Mouse (Mus musculus) urinary bladder, adult 2 months (tissue): ENCODE data around the gene Pth2. TPM values are rescaled to one million over a fixed set of nuclear protein-coding genes. Genes with fewer than 3 reads are reported as not detected.
A peak's percentile ranks its signal among the peaks of the same experiment; 100 is the strongest.

Source experiments
- DNase-seq: peaks from one replicate; pipeline ENCODE4 v3.0.0; 2022; ENCODE audit warnings: low spot score
- polyA plus RNA-seq: library from polyadenylated mRNA; depleted of rRNA; stranded (reverse); fragments of >200 nt; gene quantifications from 2 replicates; pipeline ENCODE4 v1.2.3, GENCODE M21; 2012

Pth2 gene
- polyA plus RNA-seq, 1 experiment: not detected

GRCm38 (mm10) chr7:45153586-45153985, 27.2 kb upstream of the Pth2 start:
- no peak for DNase-seq

GRCm38 (mm10) chr7:45154096-45154992, 26.5 kb upstream of the Pth2 start, which contains the start of the genes Pih1d1 and Aldh16a1:
Pih1d1 (plus strand) TSS chr7:45154303.
Aldh16a1 (minus strand) TSS chr7:45154584.
- DNase-seq: peak; percentile 99

- DNase-seq: no peak
Observed at GRCm38 (mm10) chr7:45154993-45155514, 25.7 kb upstream of the Pth2 start.

GRCm38 (mm10) chr7:45155590-45155989, 25.2 kb upstream of the Pth2 start:
- no peak for DNase-seq

- DNase-seq: no peak
Observed at GRCm38 (mm10) chr7:45156206-45156605, 24.6 kb upstream of the Pth2 start.

GRCm38 (mm10) chr7:45157459-45157858, 23.3 kb upstream of the Pth2 start:
- DNase-seq: no peak

DNA sequence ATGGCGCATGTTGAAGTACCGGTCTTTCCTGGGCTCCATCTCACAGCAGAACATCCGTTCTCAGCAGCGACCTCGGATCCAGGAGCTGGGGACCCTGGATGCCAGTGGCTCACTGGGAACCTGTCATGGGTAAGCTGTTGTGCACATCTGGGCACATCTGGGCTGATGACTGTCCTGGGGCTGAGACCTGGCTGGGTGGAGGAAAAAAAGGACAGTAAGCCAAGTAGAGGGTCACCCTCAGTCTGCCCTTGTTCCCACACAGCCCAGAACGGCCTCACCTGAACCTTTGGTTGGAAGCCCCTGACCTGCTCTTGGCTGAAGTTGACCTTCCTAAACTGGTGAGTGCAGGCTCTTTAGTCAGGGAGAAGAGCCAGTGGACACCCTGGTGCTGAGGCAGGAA, 21.8 kb upstream of the Pth2 start:
- no peak for DNase-seq

- DNase-seq: no peak
Observed at GRCm38 (mm10) chr7:45160316-45160800, 20.4 kb upstream of the Pth2 start.

GRCm38 (mm10) chr7:45160866-45161265, 19.9 kb upstream of the Pth2 start:
- no peak for DNase-seq

DNA sequence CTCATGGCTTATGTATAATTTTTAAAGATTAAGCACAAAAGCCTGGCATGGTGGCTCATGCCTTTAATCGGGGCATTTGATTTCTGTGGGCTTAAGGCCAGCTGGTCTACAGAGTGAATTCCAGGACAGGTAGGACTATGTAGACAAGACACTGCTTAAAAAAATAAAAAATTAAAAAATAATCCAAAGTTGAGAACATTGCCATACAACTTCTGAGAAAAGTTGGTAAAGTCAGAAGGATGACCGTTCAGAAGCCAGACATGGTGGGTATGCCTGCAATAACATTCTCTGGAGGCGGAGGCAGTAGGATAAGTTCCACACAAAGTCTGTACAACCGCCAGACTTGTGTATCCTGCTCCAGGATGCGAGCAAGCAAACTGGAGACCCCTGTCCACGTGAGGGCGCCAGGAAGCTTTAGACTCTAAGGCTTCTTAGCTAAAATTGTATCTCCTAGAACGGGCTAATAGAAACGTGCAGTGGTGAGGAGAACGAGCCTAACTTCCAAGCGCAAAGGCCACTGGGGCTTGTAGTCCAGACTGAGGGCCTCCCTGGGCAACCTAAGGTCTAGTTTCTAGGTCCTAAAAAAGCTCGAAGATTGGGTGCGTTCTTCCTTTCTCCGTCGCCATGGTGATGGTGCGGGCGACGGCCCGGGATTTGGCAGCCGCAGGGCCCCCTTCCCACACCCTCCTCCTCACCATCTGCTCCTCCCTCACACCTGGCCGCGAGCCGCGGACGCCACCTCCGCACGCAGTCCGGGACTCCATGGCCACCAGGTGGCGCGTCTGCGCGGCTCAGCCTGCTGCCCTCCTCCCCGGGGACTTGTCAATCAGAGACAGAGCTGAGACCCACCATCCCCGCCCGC, 19.0 kb upstream of the Pth2 start:
- peak; percentile 88 for DNase-seq

DNA sequence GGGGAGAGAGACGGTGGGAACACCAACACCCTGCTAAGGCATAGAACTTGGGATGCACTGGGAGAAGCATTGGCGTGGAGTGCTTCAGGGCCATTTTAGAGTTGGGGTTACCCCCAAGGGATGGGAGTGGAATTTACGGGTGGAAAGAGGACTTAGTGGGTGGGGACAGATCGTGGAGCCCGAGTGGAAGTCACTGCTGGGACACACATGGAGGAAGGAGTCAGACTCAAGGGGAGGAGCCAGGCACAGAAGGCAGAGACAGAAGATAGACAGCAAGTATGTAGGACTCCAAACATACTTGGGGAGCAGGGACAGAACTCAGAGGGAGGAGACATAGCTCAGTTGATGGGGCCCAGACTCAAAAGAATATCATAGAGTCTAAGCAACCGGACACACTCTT, 18.2 kb upstream of the Pth2 start:
- DNase-seq: no peak

- DNase-seq: no peak
Observed at GRCm38 (mm10) chr7:45162996-45163615, 17.7 kb upstream of the Pth2 start.

DNA sequence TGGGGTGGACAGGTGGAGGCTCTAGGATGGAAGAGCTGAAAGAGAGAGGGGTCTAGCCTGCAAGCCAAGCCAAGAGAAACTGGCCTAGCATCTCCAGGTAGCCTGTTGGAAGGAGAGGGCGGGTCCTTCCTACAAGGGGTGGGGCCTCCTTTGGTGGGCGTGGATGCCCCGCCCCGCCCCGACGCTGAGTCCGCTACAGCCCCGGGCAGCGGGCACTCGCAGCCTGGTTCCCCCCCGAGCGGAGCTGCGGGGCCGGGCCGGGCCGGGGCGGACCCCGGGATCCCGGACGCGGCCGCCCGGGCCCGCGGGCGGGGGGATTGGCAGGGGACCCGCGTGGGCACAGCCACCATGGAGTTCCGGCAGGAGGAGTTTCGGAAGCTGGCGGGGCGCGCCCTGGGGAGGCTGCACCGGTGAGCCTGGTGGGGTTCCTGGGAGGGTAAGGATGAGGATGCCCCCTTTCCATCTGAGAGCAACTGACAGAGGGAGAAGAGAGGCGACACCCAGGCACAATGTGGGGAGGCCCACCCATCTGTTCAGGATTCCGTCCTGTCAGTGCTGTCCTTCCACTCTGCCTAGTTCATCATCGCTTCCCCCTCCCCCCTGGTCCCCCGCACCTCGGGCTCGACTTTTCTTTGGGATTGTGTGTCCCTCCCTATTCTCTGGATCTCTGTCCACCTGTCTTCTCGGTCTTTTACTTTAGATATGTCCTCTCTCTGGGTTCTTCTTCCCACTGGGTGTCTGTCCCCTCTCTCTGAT, 16.9 kb upstream of the Pth2 start, which contains the start of gene Slc17a7:
Slc17a7 (plus strand) TSS at position 215 of the 756 bp plus-strand sequence.
- DNase-seq: no peak

GRCm38 (mm10) chr7:45164833-45165232, 16.0 kb upstream of the Pth2 start:
- no peak for DNase-seq

- no peak for DNase-seq
Observed at GRCm38 (mm10) chr7:45165701-45166100, 15.1 kb upstream of the Pth2 start.

DNA sequence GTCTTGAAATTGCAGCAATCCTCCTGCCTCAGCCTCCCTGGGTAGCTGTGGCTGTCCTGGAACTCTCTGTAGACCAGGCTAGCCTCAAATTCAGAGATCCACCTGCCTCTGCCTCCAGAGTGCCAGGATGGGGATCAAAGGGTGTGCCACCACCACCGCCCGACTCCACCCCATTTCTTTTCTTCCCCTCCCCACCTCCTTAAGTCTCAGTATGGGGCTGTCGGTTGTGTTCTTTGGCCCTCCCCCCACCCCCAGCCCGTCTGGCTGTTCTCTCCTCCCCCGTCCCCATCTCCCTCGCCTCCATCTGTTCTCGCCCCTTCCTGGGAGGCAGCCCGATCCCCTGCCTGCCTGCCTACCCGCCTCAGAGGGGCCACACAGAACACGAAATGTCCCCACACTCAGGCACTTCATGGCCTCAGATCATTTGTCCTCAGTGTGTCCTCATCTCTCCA, 13.8 kb upstream of the Pth2 start:
- no peak for DNase-seq

GRCm38 (mm10) chr7:45167761-45168445, 12.9 kb upstream of the Pth2 start:
- no peak for DNase-seq

- DNase-seq: no peak
Observed at GRCm38 (mm10) chr7:45168656-45169055, 12.1 kb upstream of the Pth2 start.

- no peak for DNase-seq
Observed at GRCm38 (mm10) chr7:45169495-45169894, 11.3 kb upstream of the Pth2 start.

- DNase-seq: no peak
Observed at GRCm38 (mm10) chr7:45172974-45173373, 7.8 kb upstream of the Pth2 start.
